Mouse (Mus musculus) bone marrow macrophage, adult 2 months (primary cell): Measurements from ENCODE around the gene Dnah14.

Experiments
- CTCF ChIP-seq: IDR thresholded peaks from 2 replicates; pipeline ENCODE4 v1.5.1; 2012; ENCODE audit warnings: low read depth, mild to moderate bottlenecking, low read length, moderate library complexity
- POLR2A ChIP-seq: IDR thresholded peaks from 2 replicates; pipeline ENCODE4 v1.6.1; 2012; ENCODE audit warnings: mild to moderate bottlenecking, low read depth, low read length, borderline replicate concordance

- TF ChIP-seq POLR2A: no peak
- TF ChIP-seq CTCF: no peak
Observed at GRCm38 (mm10) chr1:181539846-181540769, 36.3 kb upstream of the Dnah14 start.
